Mouse (Mus musculus): ENCODE data around the gene Unc13a. TPM values are rescaled to one million over a fixed set of nuclear protein-coding genes. Genes with fewer than 3 reads are reported as not detected.

Unc13a gene
- polyA plus RNA-seq, 1 experiment from 2014 or later = 1.7 TPM

Small RNA genes within 50 kb of the gene (microRNA-seq; reads per million reads assigned to microRNA genes)
- not detected for gene Mir6769b

Other genes with a start within 250 kb of the Unc13a start
- gene Abhd8, start 208.1 kb downstream of the Unc13a start, polyA plus RNA-seq (2014; fragmentation: Nextera tagmentation; extraction: Ambion mirVana) = 28.4 and 30.0 TPM in 2 replicates
- 139 and 154 TPM in 2 replicates for gene Mrpl34, start 206.8 kb downstream of the Unc13a start, polyA plus RNA-seq (2014; fragmentation: Nextera tagmentation; extraction: Ambion mirVana)
- gene Dda1, start 202.6 kb downstream of the Unc13a start, polyA plus RNA-seq (2014; fragmentation: Nextera tagmentation; extraction: Ambion mirVana) = 94.8 and 98.9 TPM in 2 replicates
- gene Ano8, start 185.8 kb downstream of the Unc13a start, polyA plus RNA-seq (2014; fragmentation: Nextera tagmentation; extraction: Ambion mirVana) = 2.3 TPM in 2 replicates
- gene Gtpbp3, start 183.7 kb downstream of the Unc13a start, polyA plus RNA-seq (2014; fragmentation: Nextera tagmentation; extraction: Ambion mirVana) = 7.1 and 7.2 TPM in 2 replicates
- gene Plvap, start 160.0 kb downstream of the Unc13a start, polyA plus RNA-seq (2014; fragmentation: Nextera tagmentation; extraction: Ambion mirVana) = 67.1 and 67.5 TPM in 2 replicates
- 0.41 and 0.58 TPM in 2 replicates for gene Ccdc194, start 146.0 kb downstream of the Unc13a start, polyA plus RNA-seq (2014; fragmentation: Nextera tagmentation; extraction: Ambion mirVana)
- gene Bst2, start 134.3 kb downstream of the Unc13a start, polyA plus RNA-seq (2014; fragmentation: Nextera tagmentation; extraction: Ambion mirVana) = 7.6 and 10.9 TPM in 2 replicates
- 103 and 105 TPM in 2 replicates for gene Mvb12a, start 128.8 kb downstream of the Unc13a start, polyA plus RNA-seq (2014; fragmentation: Nextera tagmentation; extraction: Ambion mirVana)
- 1.4 and 1.9 TPM in 2 replicates for gene Tmem221, start 112.9 kb downstream of the Unc13a start, polyA plus RNA-seq (2014; fragmentation: Nextera tagmentation; extraction: Ambion mirVana)
- gene Nxnl1, start 105.2 kb downstream of the Unc13a start, polyA plus RNA-seq (2014; fragmentation: Nextera tagmentation; extraction: Ambion mirVana) = not detected in 2 replicates
- 28.2 and 29.4 TPM in 2 replicates for gene Slc27a1, start 102.9 kb downstream of the Unc13a start, polyA plus RNA-seq (2014; fragmentation: Nextera tagmentation; extraction: Ambion mirVana)
- 258 and 266 TPM in 2 replicates for gene Pgls, start 79.6 kb downstream of the Unc13a start, polyA plus RNA-seq (2014; fragmentation: Nextera tagmentation; extraction: Ambion mirVana)
- gene Fam129c, start 74.1 kb downstream of the Unc13a start, polyA plus RNA-seq (2014; fragmentation: Nextera tagmentation; extraction: Ambion mirVana) = 3.4 and 4.5 TPM in 2 replicates
- gene Colgalt1, start 60.8 kb downstream of the Unc13a start, polyA plus RNA-seq (2014; fragmentation: Nextera tagmentation; extraction: Ambion mirVana) = 87.6 and 89.1 TPM in 2 replicates
- 5.4 and 6.0 TPM in 2 replicates for gene Jak3, start 4.5 kb upstream of the Unc13a start, polyA plus RNA-seq (2014; fragmentation: Nextera tagmentation; extraction: Ambion mirVana)
- gene Insl3, start 17.5 kb upstream of the Unc13a start, polyA plus RNA-seq (2014; fragmentation: Nextera tagmentation; extraction: Ambion mirVana) = 1.3 and 1.7 TPM in 2 replicates
- gene B3gnt3, start 30.0 kb upstream of the Unc13a start, polyA plus RNA-seq (2014; fragmentation: Nextera tagmentation; extraction: Ambion mirVana) = 4.7 and 5.4 TPM in 2 replicates
- gene Fcho1, start 54.0 kb upstream of the Unc13a start, polyA plus RNA-seq (2014; fragmentation: Nextera tagmentation; extraction: Ambion mirVana) = 5.5 and 7.4 TPM in 2 replicates
- gene Zfp709, start 210.3 kb upstream of the Unc13a start, polyA plus RNA-seq (2014; fragmentation: Nextera tagmentation; extraction: Ambion mirVana) = 7.1 and 7.3 TPM in 2 replicates
- 7.3 and 7.4 TPM in 2 replicates for gene Zfp882, start 236.9 kb upstream of the Unc13a start, polyA plus RNA-seq (2014; fragmentation: Nextera tagmentation; extraction: Ambion mirVana)
- gene Zfp617, start 236.9 kb upstream of the Unc13a start, polyA plus RNA-seq (2014; fragmentation: Nextera tagmentation; extraction: Ambion mirVana) = 27.5 and 29.9 TPM in 2 replicates

Measured in stomach, embryonic 14.5 days (tissue).